Mouse (Mus musculus) bone marrow, adult 2 months (tissue): Measurements from ENCODE around the gene Sema3d. TPM values are rescaled to one million over a fixed set of nuclear protein-coding genes. Genes with fewer than 3 reads are reported as not detected.

Source experiments
- H3K27ac ChIP-seq: fragments of 200-500 bp; 2 replicates; pipeline ENCODE4 v1.5.1; 2012; ENCODE audit warnings: low read depth, mild to moderate bottlenecking, control low read depth, inconsistent platforms, low read length; ENCODE audit not compliant: control insufficient read depth, poor library complexity, insufficient read depth
- H3K4me1 ChIP-seq: fragments of 200-500 bp; 2 replicates; pipeline ENCODE4 v1.6.1; 2011; ENCODE audit warnings: low read length; ENCODE audit not compliant: control insufficient read depth, insufficient read depth
- H3K4me3 ChIP-seq: fragments of 200-500 bp; replicated peaks from 2 replicates; pipeline ENCODE3; 2011; ENCODE audit warnings: mild to moderate bottlenecking, low read depth, low read length, control low read depth; ENCODE audit not compliant: control insufficient read depth
- CTCF ChIP-seq: fragments of 200-500 bp; IDR thresholded peaks from 2 replicates; pipeline ENCODE4 v1.5.1; 2011; ENCODE audit warnings: low read length, control low read depth; ENCODE audit not compliant: control insufficient read depth, insufficient read depth
- POLR2A ChIP-seq: fragments of 200-500 bp; IDR thresholded peaks from 2 replicates; pipeline ENCODE4 v1.6.1; 2011; ENCODE audit warnings: low read depth, mild to moderate bottlenecking, control low read depth, low read length, borderline replicate concordance; ENCODE audit not compliant: control insufficient read depth
- WGBS: fragments of 180-500 bp; shearing (Covaris S2); methylation state at CpG from one replicate; pipeline ENCODE4 v1.1.7; 2018; 5-methylcytosine and 5-hydroxymethylcytosine counted together
- polyA plus RNA-seq: library from polyadenylated mRNA; stranded (reverse); fragments of >200 nt; gene quantifications from 2 replicates; pipeline ENCODE4 v1.2.4, GENCODE M21; 2011; ENCODE audit warnings: low replicate concordance; ENCODE audit not compliant: missing spikeins, insufficient read depth, insufficient read length

Sema3d gene
- polyA plus RNA-seq, 1 experiment = not detected

DNA sequence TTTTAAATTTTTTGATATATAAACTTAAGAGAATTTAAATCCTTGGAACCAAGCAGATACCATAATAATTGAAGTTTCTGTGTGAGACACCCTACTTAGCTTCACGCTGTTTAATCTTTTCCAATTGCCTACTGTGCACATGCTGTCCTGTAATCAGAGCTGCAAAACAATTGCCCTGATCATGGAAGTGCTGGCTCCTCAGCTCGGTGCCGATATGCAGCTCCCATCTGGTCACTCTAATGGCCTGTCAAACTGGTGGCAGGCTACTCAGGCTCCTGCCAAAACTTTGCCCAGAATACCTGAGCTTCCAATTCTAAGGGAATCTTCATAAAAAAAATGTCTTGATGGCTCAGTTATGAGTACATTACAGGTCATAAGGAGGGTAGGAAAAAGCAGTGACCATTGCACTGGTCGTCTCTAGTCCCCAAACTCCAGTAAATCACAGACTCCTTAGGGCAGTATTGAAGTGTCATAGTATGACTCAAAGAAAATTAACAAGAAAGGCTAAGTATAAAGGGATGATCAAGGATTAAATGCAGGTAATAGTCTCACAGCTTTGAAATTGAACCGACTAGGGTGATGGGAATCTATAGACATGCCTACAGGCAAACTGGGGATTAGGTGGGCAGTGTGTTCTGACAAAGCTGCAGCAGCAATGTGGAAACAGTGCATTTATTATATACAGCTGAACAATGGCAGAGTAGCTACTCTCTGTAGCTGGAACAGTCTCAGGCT, 91.9 kb downstream of the Sema3d start:
- WGBS = 83% methylated on average over 5 of the region's 5 CpGs
- no peak for TF ChIP-seq POLR2A
- TF ChIP-seq CTCF = no peak
- no peak overlapping the region for H3K27ac ChIP-seq
- no peak overlapping the region for H3K4me3 ChIP-seq
- no peaks in the 10 kb centered on the region for H3K4me1 ChIP-seq

DNA sequence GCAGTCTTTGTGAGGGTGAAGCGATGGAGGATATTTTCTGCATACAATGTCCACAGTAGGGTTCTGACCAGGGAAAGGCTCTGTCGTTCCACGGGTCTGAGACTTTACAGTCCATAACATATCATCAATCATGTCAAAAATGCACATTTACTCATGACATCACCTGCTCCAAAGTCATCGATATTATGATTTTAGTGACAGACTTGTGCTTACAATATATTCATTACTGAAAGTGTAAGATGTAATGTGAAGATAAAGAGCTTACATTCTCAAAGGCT, 92.4 kb downstream of the Sema3d start:
- TF ChIP-seq POLR2A (no peak), CTCF (no peak)
- 77% methylated on average over 4 of the region's 4 CpGs for WGBS
- Histone ChIP-seq H3K4me3 (no peak overlapping the region), H3K27ac (no peak overlapping the region), H3K4me1 (no peaks in the 10 kb centered on the region)

DNA sequence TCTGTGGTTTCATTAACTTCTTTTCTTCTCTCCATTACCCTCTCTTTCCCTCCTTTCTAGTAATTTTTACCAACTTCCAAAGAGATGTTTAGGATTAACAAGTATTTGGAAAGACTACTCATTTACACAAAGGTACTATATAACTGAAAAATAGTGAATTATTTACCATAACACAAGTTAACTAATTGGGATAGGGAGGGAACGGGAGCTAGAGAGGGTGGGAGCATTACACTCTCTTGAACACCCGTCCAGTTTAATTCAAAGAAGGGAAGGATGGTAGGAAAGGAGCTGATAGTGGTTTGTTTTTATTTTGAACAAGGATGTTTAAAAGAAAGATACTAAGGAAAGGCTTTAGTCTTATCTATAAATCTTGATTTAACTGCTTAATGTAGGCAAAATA, 104.7 kb downstream of the Sema3d start:
- H3K27ac ChIP-seq = no peak overlapping the region
- H3K4me1 ChIP-seq = no peaks in the 10 kb centered on the region
- WGBS = 84% methylated on average over 2 of the region's 2 CpGs
- no peak for TF ChIP-seq POLR2A
- TF ChIP-seq CTCF = no peak
- H3K4me3 ChIP-seq = no peak overlapping the region

DNA sequence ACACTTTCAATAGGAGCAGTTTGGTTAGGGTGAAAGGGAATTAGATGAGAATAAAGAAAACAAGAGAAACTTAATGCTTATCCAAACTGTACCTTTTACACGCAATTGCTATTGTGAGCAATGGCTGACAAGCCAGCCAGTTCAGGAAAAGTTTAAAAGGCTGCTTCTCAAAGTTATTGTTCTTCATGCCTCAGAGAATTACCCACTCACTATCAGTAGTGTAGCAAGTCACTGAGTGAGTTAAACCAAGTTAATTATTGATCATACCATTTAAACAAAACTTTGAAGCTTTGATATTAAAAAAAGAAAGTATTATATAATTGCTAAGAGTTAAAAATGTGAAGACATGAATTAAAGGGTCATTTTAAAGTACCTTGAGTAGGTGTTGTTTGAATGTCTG, 108.5 kb downstream of the Sema3d start:
- no peak for TF ChIP-seq POLR2A
- TF ChIP-seq CTCF = no peak
- H3K27ac ChIP-seq = no peak overlapping the region
- no peaks in the 10 kb centered on the region for H3K4me1 ChIP-seq
- WGBS = 83% methylated on average over 1 of the region's 1 CpGs
- H3K4me3 ChIP-seq = no peak overlapping the region

DNA sequence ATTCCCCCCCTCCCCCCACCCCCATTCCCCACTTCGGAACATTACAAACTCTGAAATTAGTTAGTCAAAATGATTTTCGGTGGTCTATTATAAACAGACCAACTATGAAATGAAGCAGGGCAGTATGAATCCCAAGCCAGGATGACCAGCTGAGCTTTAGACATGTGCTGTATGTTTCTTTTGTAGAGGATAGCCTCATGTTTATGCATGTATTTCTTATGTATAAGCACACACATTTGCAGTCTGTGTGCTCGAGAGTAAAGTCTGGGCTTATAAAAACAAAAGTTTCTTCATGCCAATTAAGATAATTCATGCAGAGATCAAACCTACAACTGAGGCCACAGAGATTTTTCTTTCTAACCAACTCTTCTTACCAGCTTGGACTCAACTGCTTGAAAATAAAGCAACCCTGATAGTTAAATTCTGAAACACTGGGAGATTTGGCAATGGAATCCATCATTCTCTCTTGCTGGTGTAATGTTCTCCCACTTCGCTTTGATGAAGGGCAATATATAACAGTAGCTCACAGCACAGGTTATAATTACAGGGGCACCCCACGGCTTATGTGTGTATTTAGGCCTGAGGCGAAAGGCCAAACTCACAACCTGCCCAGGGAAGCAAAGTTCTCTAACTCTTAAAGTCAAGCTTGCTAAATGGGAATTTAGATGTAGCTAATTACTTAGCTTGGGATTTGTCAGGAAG, 115.2 kb downstream of the Sema3d start:
- Histone ChIP-seq H3K27ac (no peak overlapping the region), H3K4me1 (no peaks in the 10 kb centered on the region), H3K4me3 (no peak overlapping the region)
- TF ChIP-seq CTCF = no peak
- no peak for TF ChIP-seq POLR2A
- WGBS = 77% methylated on average over 6 of the region's 6 CpGs

DNA sequence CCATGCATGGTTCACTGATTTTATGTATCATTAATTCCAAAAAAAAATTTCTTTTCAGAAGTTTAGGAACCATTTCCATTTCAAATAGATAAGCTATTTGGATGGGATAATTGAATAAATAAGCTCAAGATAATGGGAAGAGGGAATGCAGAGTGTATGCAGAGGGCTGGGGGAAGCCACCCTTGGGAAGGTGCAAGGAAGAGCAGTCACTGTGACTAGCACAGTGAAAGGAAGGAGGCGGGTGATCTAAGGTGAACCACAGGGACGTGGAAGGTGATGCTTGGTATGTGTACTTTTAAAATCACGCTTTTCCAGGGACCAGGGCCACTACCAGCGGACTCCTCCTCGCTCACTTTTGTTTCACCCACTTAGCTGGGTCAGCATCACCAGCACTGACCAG, 115.9 kb downstream of the Sema3d start:
- TF ChIP-seq POLR2A = no peak
- no peak for TF ChIP-seq CTCF
- no peak overlapping the region for H3K27ac ChIP-seq
- no peak overlapping the region for H3K4me3 ChIP-seq
- H3K4me1 ChIP-seq = no peaks in the 10 kb centered on the region
- 78% methylated on average over 5 of the region's 5 CpGs for WGBS

DNA sequence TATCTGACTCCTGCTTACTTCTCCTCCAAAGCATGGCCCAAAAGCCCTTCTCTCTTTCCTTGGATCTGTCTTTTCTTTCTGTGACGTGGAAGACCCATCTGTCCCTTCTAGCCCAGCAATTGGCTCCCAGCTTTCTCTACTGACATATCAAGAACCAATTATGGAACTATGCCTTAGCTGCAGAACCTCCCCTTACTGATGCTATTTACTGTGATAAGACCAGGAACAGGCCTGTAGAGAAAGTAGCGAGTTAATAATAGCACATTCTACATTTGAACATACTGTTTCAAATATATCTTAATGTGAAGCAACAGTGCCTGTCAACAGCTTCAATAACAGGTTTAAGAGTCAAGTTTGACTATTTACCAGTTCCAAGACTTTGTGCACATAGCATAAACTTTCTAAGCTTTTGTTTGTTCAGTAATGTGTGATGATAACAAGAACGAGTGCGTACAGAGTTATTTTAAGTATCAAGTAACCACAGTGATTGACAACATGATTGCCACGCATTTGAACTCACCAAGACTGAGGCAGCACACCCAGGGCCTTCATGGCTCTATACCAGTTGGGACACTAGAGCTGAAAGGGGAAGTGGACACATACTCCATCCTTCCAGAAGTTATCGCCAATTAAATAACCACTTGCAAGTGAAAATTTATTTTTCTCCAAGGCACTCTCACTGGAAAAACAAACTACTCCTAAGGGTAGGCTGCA, 116.8 kb downstream of the Sema3d start:
- Histone ChIP-seq H3K4me3 (no peak overlapping the region), H3K27ac (no peak overlapping the region), H3K4me1 (no peaks in the 10 kb centered on the region)
- TF ChIP-seq CTCF (no peak), POLR2A (no peak)
- WGBS = 73% methylated on average over 6 of the region's 6 CpGs

DNA sequence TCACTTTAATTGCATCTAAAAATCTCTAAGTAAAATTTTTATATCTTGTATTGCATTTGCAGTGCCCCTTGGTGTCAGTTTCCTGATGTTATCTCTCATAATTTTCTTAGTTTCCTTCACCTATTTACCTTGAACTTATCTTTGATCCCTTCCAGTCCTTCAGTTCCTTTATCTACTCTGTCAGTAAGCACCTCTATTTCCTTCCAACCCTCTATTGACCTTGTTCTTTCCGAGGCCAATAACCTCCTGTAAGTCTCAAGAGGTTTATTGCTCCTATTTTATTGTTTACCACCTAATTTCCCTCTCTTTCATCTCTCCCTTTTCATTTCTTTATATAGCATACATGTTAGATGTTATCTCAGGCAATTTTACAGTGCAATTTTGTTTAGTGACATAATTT, 129.3 kb downstream of the Sema3d start:
- no peaks in the 10 kb centered on the region for H3K4me1 ChIP-seq
- no peak overlapping the region for H3K27ac ChIP-seq
- H3K4me3 ChIP-seq = no peak overlapping the region
- no peak for TF ChIP-seq CTCF
- no peak for TF ChIP-seq POLR2A
- WGBS = 27% methylated on average over 1 of the region's 1 CpGs

DNA sequence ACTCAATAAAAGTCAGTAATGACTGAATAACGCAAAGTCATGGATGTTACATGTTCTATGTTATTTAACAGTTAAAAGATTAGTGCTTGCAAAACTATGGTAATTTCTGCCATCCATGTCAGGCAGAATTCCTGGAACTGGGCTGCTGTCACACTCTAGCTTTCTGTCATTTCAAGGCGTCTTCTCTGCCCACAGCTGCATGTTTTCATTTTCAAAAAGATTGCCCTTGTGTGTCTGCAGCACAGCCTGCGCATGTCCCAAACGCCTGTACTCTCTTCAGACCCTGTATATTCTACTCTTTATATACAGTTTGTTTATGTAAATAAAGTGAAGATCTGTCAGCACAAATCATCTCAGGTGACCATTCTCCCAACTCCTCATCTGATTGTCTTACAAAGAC, 132.1 kb downstream of the Sema3d start:
- WGBS = 79% methylated on average over 4 of the region's 4 CpGs

More for the DNA sequence above, 132.1 kb downstream of the Sema3d start:
- TF ChIP-seq POLR2A = no peak
- TF ChIP-seq CTCF = no peak
- no peak overlapping the region for H3K4me3 ChIP-seq
- H3K4me1 ChIP-seq = no peaks in the 10 kb centered on the region
- no peak overlapping the region for H3K27ac ChIP-seq
